Mouse (Mus musculus): ENCODE results near the gene Slc25a36.

GRCm38 (mm10) chr9:97135866-97136265, 24.9 kb upstream of the Slc25a36 start:
- no peak for TF ChIP-seq CTCF (IDR thresholded peaks at IDR 0.05; ENCODE audit: control insufficient read depth, insufficient read depth, low read length)
- TF ChIP-seq POLR2A (IDR thresholded peaks at IDR 0.05; ENCODE audit: borderline replicate concordance, control insufficient read depth, low read depth, low read length): no peak
